Mouse (Mus musculus): ENCODE data around the gene Ccdc191. TPM values are rescaled to one million over a fixed set of nuclear protein-coding genes. Genes with fewer than 3 reads are reported as not detected.

Ccdc191 gene
- total RNA-seq (2012; rRNA removed): 8.7 and 9.3 TPM in 2 replicates
- total RNA-seq (2014; rRNA removed): 9.6 and 45.7 TPM in 2 replicates
- polyA plus RNA-seq (2012; ENCODE audit: insufficient read length, low read depth): 11.3 and 15.5 TPM in 2 replicates

GRCm38 (mm10) chr16:43889208-43890004 lies at the start of gene Ccdc191:
Gene Ccdc191, plus strand, starts transcription at chr16:43889800.
- Histone ChIP-seq H3K79me2 (replicated peaks; ENCODE audit: control insufficient read depth, extremely low read depth, insufficient read depth, poor library complexity, severe bottlenecking) (peaks cover 44% of the 10 kb centered on the region), H3K9me3 (replicated peaks; ENCODE audit: low read length) (no peaks in the 10 kb centered on the region), H3K9ac (ENCODE audit: insufficient read depth, low read depth) (peak within 1 kb of the TSS; percentile 92), H3K36me3 (replicated peaks in 1 of 2; ENCODE audit: control insufficient read depth in 1 of 2, insufficient read depth in 1 of 2, low read length in 1 of 2) (peaks cover 4 to 43% of the 10 kb centered on the region in 2 experiments), H3K4me2 (ENCODE audit: insufficient read depth, low read depth, poor library complexity, severe bottlenecking) (peak within 1 kb of the TSS; percentile 99), H3K4me1 (ENCODE audit: control insufficient read depth in 1 of 2, insufficient read depth in 2 of 2) (peaks cover 0 to 44% of the 10 kb centered on the region in 2 experiments; a peak in 2 of 4 replicates), H3K4me3 (replicated peaks in 1 of 3; ENCODE audit: low read depth in 2 of 3, low read length in 2 of 3, poor library complexity in 1 of 3) (peak within 1 kb of the TSS; percentile 61 to 93 (median 72)), H3K27ac (ENCODE audit: insufficient read depth, low read depth) (no peak within 1 kb of the TSS; the same call in 1 of the 2 replicates), H3K27me3 (replicated peaks) (no peaks in the 10 kb centered on the region)
- dilution Hi-C loops (cut with MboI; ENCODE audit: extremely low pct_ligation_motif_present, extremely low pct_unique_long_range_greater_than_20kb, low sequenced_read_pairs): no loop called here
- TF ChIP-seq CTCF (conservative IDR thresholded peaks at IDR 0.05 in 1 of 2, IDR thresholded peaks at IDR 0.05 in 1 of 2; ENCODE audit: low read depth in 2 of 2, low read length in 2 of 2) (no peak), ZNF384 (IDR thresholded peaks at IDR 0.05; ENCODE audit: low read depth, low read length) (peak; percentile 78), GABPA (IDR thresholded peaks at IDR 0.05; ENCODE audit: insufficient replicate concordance, low read depth, low read length) (peak; percentile 96), POLR2AphosphoS2 (IDR thresholded peaks at IDR 0.05; ENCODE audit: low read depth, low read length) (peak; percentile 82; the same call in 1 of the 2 replicates), CHD2 (IDR thresholded peaks at IDR 0.05; ENCODE audit: low read length) (peak; percentile 78; the same call in 1 of the 2 replicates), USF2 (conservative IDR thresholded peaks at IDR 0.05; ENCODE audit: low read depth, low read length) (peak; percentile 49), E2F4 (IDR thresholded peaks at IDR 0.05; ENCODE audit: insufficient replicate concordance, low read depth, low read length) (no peak), TCF12 (IDR thresholded peaks at IDR 0.05; ENCODE audit: low read depth, low read length) (peak; percentile 79), IRF4 (IDR thresholded peaks at IDR 0.05; ENCODE audit: low read depth, low read length) (peak; percentile 82), RCOR1 (conservative IDR thresholded peaks at IDR 0.05; ENCODE audit: low read depth, low read length) (no peak), USF1 (IDR thresholded peaks at IDR 0.05; ENCODE audit: low read depth, low read length) (peak; percentile 44), CHD1 (IDR thresholded peaks at IDR 0.05; ENCODE audit: low read depth, low read length) (no peak), POLR2A (IDR thresholded peaks at IDR 0.05; ENCODE audit: low read depth, low read length) (peak; percentile 89), KAT2A (IDR thresholded peaks at IDR 0.05; ENCODE audit: insufficient replicate concordance, low read length) (peak; percentile 99), MAFK (IDR thresholded peaks at IDR 0.05; ENCODE audit: insufficient replicate concordance, low read length) (no peak), MYC (IDR thresholded peaks at IDR 0.05; ENCODE audit: low read depth, low read length) (peak; percentile 100), ZMIZ1 (IDR thresholded peaks at IDR 0.05; ENCODE audit: low read depth, low read length) (peak; percentile 73; the same call in 1 of the 2 replicates), RAD21 (IDR thresholded peaks at IDR 0.05; ENCODE audit: low read depth, low read length) (no peak), UBTF (IDR thresholded peaks at IDR 0.05; ENCODE audit: low read depth, low read length) (no peak; the same call in 1 of the 2 replicates), TBP (conservative IDR thresholded peaks at IDR 0.05; ENCODE audit: low read depth, low read length) (peak; percentile 79; the same call in 1 of the 2 replicates), PAX5 (IDR thresholded peaks at IDR 0.05; ENCODE audit: low read length) (no peak), BHLHE40 (IDR thresholded peaks at IDR 0.05; ENCODE audit: low read depth, low read length) (peak; percentile 85), NELFE (IDR thresholded peaks at IDR 0.05; ENCODE audit: low read depth, low read length) (peak; percentile 87), ETS1 (conservative IDR thresholded peaks at IDR 0.05; ENCODE audit: low read depth, low read length) (no peak; the same call in 1 of the 2 replicates), MAZ (IDR thresholded peaks at IDR 0.05; ENCODE audit: low read depth, low read length) (peak; percentile 95), MEF2A (IDR thresholded peaks at IDR 0.05; ENCODE audit: borderline replicate concordance, low read depth, low read length) (peak; percentile 78), SIN3A (IDR thresholded peaks at IDR 0.05; ENCODE audit: low read length) (peak; percentile 100), ZKSCAN1 (IDR thresholded peaks at IDR 0.05; ENCODE audit: borderline replicate concordance, low read depth, low read length) (no peak), ELF1 (IDR thresholded peaks at IDR 0.05; ENCODE audit: low read depth, low read length) (peak; percentile 85), MAX (IDR thresholded peaks at IDR 0.05; ENCODE audit: low read length) (peak; percentile 100), NRF1 (IDR thresholded peaks at IDR 0.05; ENCODE audit: low read depth, low read length) (peak; percentile 75), MXI1 (IDR thresholded peaks at IDR 0.05; ENCODE audit: low read depth, low read length) (peak; percentile 100), SMC3 (IDR thresholded peaks at IDR 0.05; ENCODE audit: low read depth, low read length) (no peak), HCFC1 (IDR thresholded peaks at IDR 0.05; ENCODE audit: low read depth, low read length) (peak; percentile 96), EP300 (IDR thresholded peaks at IDR 0.05; ENCODE audit: low read length) (no peak), ZC3H11A (IDR thresholded peaks at IDR 0.05; ENCODE audit: low read depth, low read length) (no peak), JUND (conservative IDR thresholded peaks at IDR 0.05; ENCODE audit: low read depth, low read length) (no peak), JUN (IDR thresholded peaks at IDR 0.05; ENCODE audit: insufficient read depth, low read depth, low read length) (0 out of 2 replicates have a peak, but pooled peaks have one; percentile 28)
- in situ Hi-C loops (cut with MboI; ENCODE audit: low pct_ligation_motif_present, low pct_unique_long_range_greater_than_20kb, low sequenced_read_pairs): no loop called here
- DNase-seq (ENCODE audit: extremely low read depth): peak; percentile 100

All from CH12.LX (cell line).